Mouse (Mus musculus) fibroblast of lung, adult 2 months (primary cell): ENCODE data around the gene Ikbip.
A peak's percentile ranks its signal among the peaks of the same experiment; 100 is the strongest.

ENCODE experiments used
- DNase-seq: peaks from one replicate; pipeline ENCODE4 v3.0.0-alpha.2; 2011; ENCODE audit warnings: low read depth

Gene Ikbip

GRCm38 (mm10) chr10:91082550-91083392 is at the start of gene Ikbip, which contains the start of gene Apaf1:
Gene Ikbip (plus strand): TSS chr10:91082940.
Gene Apaf1 (minus strand): TSS chr10:91082770.
- peak; percentile 96 for DNase-seq

- DNase-seq, result no peak
Measured at GRCm38 (mm10) chr10:91033942-91034341, 48.8 kb upstream of the Ikbip start.

GRCm38 (mm10) chr10:91049696-91050095 is 33.0 kb upstream of the Ikbip start:
- DNase-seq, result no peak

GRCm38 (mm10) chr10:91051156-91051555 is 31.6 kb upstream of the Ikbip start:
- DNase-seq, result no peak

GRCm38 (mm10) chr10:91052734-91053133 is 30.0 kb upstream of the Ikbip start:
- DNase-seq, result no peak

- no peak for DNase-seq
Measured at GRCm38 (mm10) chr10:91060742-91061141, 22.0 kb upstream of the Ikbip start.

GRCm38 (mm10) chr10:91062355-91062754 is 20.4 kb upstream of the Ikbip start:
- no peak for DNase-seq

- DNase-seq, result no peak
Measured at GRCm38 (mm10) chr10:91071768-91072167, 11.0 kb upstream of the Ikbip start.

GRCm38 (mm10) chr10:91073345-91073744 is 9.4 kb upstream of the Ikbip start:
- peak; percentile 69 for DNase-seq

- DNase-seq, result no peak
Measured at GRCm38 (mm10) chr10:91076667-91077066, 6.1 kb upstream of the Ikbip start.

GRCm38 (mm10) chr10:91080540-91080939 is 2.2 kb upstream of the Ikbip start:
- DNase-seq, result no peak

GRCm38 (mm10) chr10:91081959-91082507 is 707 bp upstream of the Ikbip start:
- DNase-seq, result no peak

- no peak for DNase-seq
Measured at GRCm38 (mm10) chr10:91083393-91083927, 720 bp downstream of the Ikbip start.

- no peak for DNase-seq
Measured at GRCm38 (mm10) chr10:91092812-91093211, 10.1 kb downstream of the Ikbip start.

GRCm38 (mm10) chr10:91094251-91095104 is 11.7 kb downstream of the Ikbip start:
- DNase-seq, result no peak

GRCm38 (mm10) chr10:91098056-91098455 is 15.3 kb downstream of the Ikbip start:
- DNase-seq, result no peak

GRCm38 (mm10) chr10:91100101-91100500 is 17.4 kb downstream of the Ikbip start:
- DNase-seq, result no peak

GRCm38 (mm10) chr10:91101936-91102335 is 19.2 kb downstream of the Ikbip start:
- no peak for DNase-seq

GRCm38 (mm10) chr10:91102799-91103590 is 20.3 kb downstream of the Ikbip start:
- no peak for DNase-seq

- no peak for DNase-seq
Measured at GRCm38 (mm10) chr10:91105981-91106380, 23.2 kb downstream of the Ikbip start.

- no peak for DNase-seq
Measured at GRCm38 (mm10) chr10:91109841-91110240, 27.1 kb downstream of the Ikbip start.
